8 mouse cellular contexts compared by ENCODE assay signal in the genomic region with DNA sequence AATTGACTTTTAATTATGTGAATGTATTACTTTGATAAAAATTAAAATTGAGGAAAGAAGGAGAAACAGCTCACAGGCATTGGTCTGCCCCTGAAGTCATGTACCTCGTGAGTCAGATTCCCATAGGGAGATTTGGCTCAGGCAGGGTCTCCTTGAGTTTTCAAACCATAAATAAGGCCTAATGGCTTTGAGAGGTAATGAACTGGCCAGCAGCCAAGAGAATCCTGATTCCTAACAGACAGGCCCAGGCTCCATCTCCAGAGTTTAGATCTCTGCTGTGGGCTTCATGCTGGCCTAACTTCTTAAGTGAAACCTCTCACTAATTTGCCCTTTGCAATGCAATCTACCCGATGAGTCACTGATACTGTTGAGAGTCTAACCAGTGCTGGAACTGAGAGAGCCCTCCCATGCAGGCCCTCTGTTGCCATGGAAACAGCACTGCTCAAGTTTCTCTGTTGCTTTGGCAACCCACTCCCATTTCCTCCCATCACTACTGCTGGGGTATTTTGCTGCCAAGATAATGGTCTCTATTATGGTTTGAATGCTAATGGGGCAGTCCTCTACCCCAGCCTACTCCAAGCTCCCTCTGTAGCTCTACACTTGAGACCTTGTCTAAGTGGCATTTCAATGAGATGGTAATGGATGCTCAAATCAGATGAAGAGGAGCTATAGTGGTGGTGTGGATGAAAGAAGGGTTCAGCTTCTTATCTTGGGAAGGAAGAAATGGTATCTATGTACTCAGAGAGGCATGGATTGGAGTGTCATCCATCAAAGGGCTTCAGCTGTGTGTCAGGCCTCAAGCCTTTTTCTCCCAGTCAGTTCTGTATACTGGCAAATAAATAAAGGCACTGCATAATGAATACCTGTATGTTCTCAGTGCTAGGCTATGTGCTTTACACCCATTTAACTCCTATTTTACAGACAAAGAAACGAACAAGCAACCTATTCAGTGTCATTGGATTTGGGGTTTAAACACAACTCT.
DNase-seq lines count a peak whose midpoint lies in the region; ATAC-seq and TF ChIP-seq lines count a peak whose summit lies in the region.

No protein-coding gene starts in this region.

- H3K27me3 ChIP-seq in stomach, embryonic 14.5 days (ENCODE audit: control insufficient read depth, insufficient read depth, low read length) = no peaks in the 10 kb centered on the region
- H3K27me3 ChIP-seq in stomach, postnatal 0 days (ENCODE audit: control insufficient read depth, insufficient read depth, low read length) = no peaks in the 10 kb centered on the region
- H3K27me3 ChIP-seq in midbrain, embryonic 14.5 days (ENCODE audit: control insufficient read depth, insufficient read depth, low read length) = no peaks in the 10 kb centered on the region

- no peak overlapping the region for H3K4me2 ChIP-seq in stomach, embryonic 14.5 days (replicated peaks; ENCODE audit: low read depth, low read length)
- no peak overlapping the region for H3K4me2 ChIP-seq in stomach, postnatal 0 days (replicated peaks; ENCODE audit: low read depth)
- peak overlapping the region; percentile 24; the same call in 1 of the 2 replicates for H3K4me2 ChIP-seq in midbrain, embryonic 14.5 days (ENCODE audit: low read length)

- DNase-seq in stomach, postnatal 0 days (ENCODE audit: low spot score) = no peak
- DNase-seq in fibroblast of lung, adult 2 months (ENCODE audit: low read depth) = peak; percentile 50
- DNase-seq in layer of hippocampus, adult 2 months (ENCODE audit: low spot score in 2 of 2) = peak; percentile 73 to 94
- DNase-seq in midbrain, embryonic 14.5 days = peak; percentile 97
- DNase-seq in urinary bladder, postnatal 4 days (ENCODE audit: low spot score in 2 of 2) = no peak
- DNase-seq in spleen, postnatal 4 days (ENCODE audit: low spot score in 2 of 2) = no peak
- DNase-seq in cerebellum, adult 9-11 months = no peak

- TF ChIP-seq CTCF in stomach, postnatal 0 days (IDR thresholded peaks at IDR 0.05; ENCODE audit: low read depth) = no peak
- no peak for TF ChIP-seq CTCF in layer of hippocampus, adult 2 months (conservative IDR thresholded peaks at IDR 0.05)

- H3K4me1 ChIP-seq in stomach, embryonic 14.5 days (ENCODE audit: control insufficient read depth, insufficient read depth, low read length) = no peaks in the 10 kb centered on the region
- no peaks in the 10 kb centered on the region for H3K4me1 ChIP-seq in stomach, postnatal 0 days (replicated peaks; ENCODE audit: control insufficient read depth, insufficient read depth)
- H3K4me1 ChIP-seq in midbrain, embryonic 14.5 days (ENCODE audit: control insufficient read depth, insufficient read depth, low read length) = peaks cover 48% of the 10 kb centered on the region

- TF ChIP-seq EP300 in stomach, postnatal 0 days (optimal IDR thresholded peaks at IDR 0.05) = no peak

- no peak overlapping the region for H3K4me3 ChIP-seq in stomach, embryonic 14.5 days (ENCODE audit: low read depth, low read length)
- H3K4me3 ChIP-seq in stomach, postnatal 0 days (ENCODE audit: low read depth, low read length) = no peak overlapping the region
- no peak overlapping the region for H3K4me3 ChIP-seq in layer of hippocampus, adult 2 months
- H3K4me3 ChIP-seq in midbrain, embryonic 14.5 days (replicated peaks; ENCODE audit: low read depth, low read length) = no peak overlapping the region

- H3K9ac ChIP-seq in stomach, embryonic 14.5 days (replicated peaks; ENCODE audit: low read depth, low read length) = no peak overlapping the region
- no peak overlapping the region for H3K9ac ChIP-seq in stomach, postnatal 0 days (ENCODE audit: low read length)
- no peak overlapping the region for H3K9ac ChIP-seq in midbrain, embryonic 14.5 days (replicated peaks; ENCODE audit: low read length)

- WGBS in stomach, embryonic 14.5 days = 40% methylated on average over 3 of the region's 3 CpGs
- 41% methylated on average over 3 of the region's 3 CpGs for WGBS in stomach, postnatal 0 days
- 24% methylated on average over 3 of the region's 3 CpGs for WGBS in midbrain, embryonic 14.5 days

- H3K27ac ChIP-seq in stomach, embryonic 14.5 days (ENCODE audit: low read length) = no peak overlapping the region
- no peak overlapping the region for H3K27ac ChIP-seq in stomach, postnatal 0 days (replicated peaks)
- H3K27ac ChIP-seq in layer of hippocampus, adult 2 months = peak overlapping the region; percentile 94
- peak overlapping the region; percentile 90 for H3K27ac ChIP-seq in midbrain, embryonic 14.5 days (replicated peaks; ENCODE audit: low read depth, low read length)

- peak; percentile 53; the same call in 1 of the 2 replicates for ATAC-seq in stomach, embryonic 14.5 days (ENCODE audit: insufficient number of reproducible peaks, insufficient read depth, low FRiP score, low read depth)
- ATAC-seq in stomach, postnatal 0 days (ENCODE audit: low FRiP score, low TSS enrichment) = no peak
- ATAC-seq in midbrain, embryonic 14.5 days (ENCODE audit: low FRiP score, low TSS enrichment) = peak; percentile 92

- no peaks in the 10 kb centered on the region for H3K36me3 ChIP-seq in stomach, embryonic 14.5 days (ENCODE audit: control insufficient read depth, insufficient read depth, low read length)
- no peaks in the 10 kb centered on the region for H3K36me3 ChIP-seq in stomach, postnatal 0 days (ENCODE audit: control insufficient read depth, insufficient read depth, low read length)
- H3K36me3 ChIP-seq in midbrain, embryonic 14.5 days (ENCODE audit: control insufficient read depth, insufficient read depth, low read length) = no peaks in the 10 kb centered on the region

- H3K9me3 ChIP-seq in stomach, embryonic 14.5 days (ENCODE audit: control insufficient read depth, low read depth, low read length) = no peaks in the 10 kb centered on the region
- H3K9me3 ChIP-seq in stomach, postnatal 0 days (ENCODE audit: control insufficient read depth, low read length) = no peaks in the 10 kb centered on the region
- no peaks in the 10 kb centered on the region for H3K9me3 ChIP-seq in midbrain, embryonic 14.5 days (ENCODE audit: control insufficient read depth, low read length)

Comparison
In these comparisons a context has a peak if more than half of its experiments do, and no peak if none do; other contexts are left out.
1. H3K27ac ChIP-seq: peak in layer of hippocampus, adult 2 months (single experiment) and midbrain, embryonic 14.5 days (single experiment); none in stomach, embryonic 14.5 days (single experiment) and stomach, postnatal 0 days (single experiment).
2. DNase-seq: peak in fibroblast of lung, adult 2 months (single experiment), layer of hippocampus, adult 2 months (2 of 2) and midbrain, embryonic 14.5 days (single experiment); none in stomach, postnatal 0 days (single experiment), urinary bladder, postnatal 4 days (0 of 2), spleen, postnatal 4 days (0 of 2) and cerebellum, adult 9-11 months (single experiment).